Mouse (Mus musculus): Measurements from ENCODE around the gene Slc17a2. TPM values are rescaled to one million over a fixed set of nuclear protein-coding genes. Genes with fewer than 3 reads are reported as not detected.

The Slc17a2 gene
- polyA plus RNA-seq, 1 experiment from 2014 or later = 1.5 TPM

DNA sequence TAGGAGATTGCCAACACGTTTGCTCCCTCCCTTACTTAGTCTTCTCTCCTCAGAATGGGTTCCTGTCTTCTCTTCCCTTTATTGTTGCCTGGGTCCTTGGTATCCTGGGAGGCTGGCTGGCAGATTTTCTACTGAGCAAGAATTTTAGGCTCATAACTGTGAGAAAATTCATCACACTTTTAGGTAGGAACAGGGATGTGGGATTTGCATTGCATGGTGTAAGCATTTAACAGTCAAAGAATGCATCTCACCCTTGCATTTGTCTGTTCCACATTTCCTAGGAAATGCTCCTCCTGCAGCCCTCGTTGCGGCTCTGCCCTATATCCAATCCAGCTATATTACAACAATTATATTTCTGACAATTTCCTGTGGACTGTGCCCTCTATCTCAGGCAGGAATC is 49.6 kb downstream of the Slc17a2 start:
- no peak overlapping the region for H3K4me3 ChIP-seq (replicated peaks)
- H3K27me3 ChIP-seq = no peaks in the 10 kb centered on the region
- H3K9me3 ChIP-seq (replicated peaks) = no peaks in the 10 kb centered on the region
- H3K36me3 ChIP-seq (replicated peaks) = no peaks in the 10 kb centered on the region
- 50% methylated on average over 3 of the region's 3 CpGs for WGBS (ENCODE audit: insufficient replicate concordance)
- H3K9ac ChIP-seq = no peak overlapping the region
- no peaks in the 10 kb centered on the region for H3K4me1 ChIP-seq (replicated peaks)
- ATAC-seq (ENCODE audit: insufficient read depth) = no peak
- H3K4me2 ChIP-seq = no peak overlapping the region
- H3K27ac ChIP-seq (replicated peaks) = no peak overlapping the region

GRCm38 (mm10) chr13:23861815-23862214 is 55.0 kb downstream of the Slc17a2 start:
- Histone ChIP-seq H3K4me1 (replicated peaks) (peaks cover 3% of the 10 kb centered on the region; the same call in 1 of the 2 replicates), H3K27ac (replicated peaks) (no peak overlapping the region), H3K4me2 (no peak overlapping the region), H3K27me3 (no peaks in the 10 kb centered on the region), H3K9ac (no peak overlapping the region), H3K4me3 (replicated peaks) (no peak overlapping the region), H3K36me3 (replicated peaks) (no peaks in the 10 kb centered on the region), H3K9me3 (replicated peaks) (no peaks in the 10 kb centered on the region)
- no peak for ATAC-seq (ENCODE audit: insufficient read depth)

GRCm38 (mm10) chr13:23864711-23865110 is 57.9 kb downstream of the Slc17a2 start:
- H3K9me3 ChIP-seq (replicated peaks) = no peaks in the 10 kb centered on the region
- ATAC-seq (ENCODE audit: insufficient read depth) = no peak
- no peaks in the 10 kb centered on the region for H3K36me3 ChIP-seq (replicated peaks)
- 51% methylated on average over 9 of the region's 9 CpGs for WGBS (ENCODE audit: insufficient replicate concordance)
- no peaks in the 10 kb centered on the region for H3K27me3 ChIP-seq
- no peak overlapping the region for H3K4me2 ChIP-seq
- no peak overlapping the region for H3K27ac ChIP-seq (replicated peaks)
- H3K4me1 ChIP-seq (replicated peaks) = peaks cover 6% of the 10 kb centered on the region
- H3K4me3 ChIP-seq (replicated peaks) = no peak overlapping the region
- no peak overlapping the region for H3K9ac ChIP-seq

DNA sequence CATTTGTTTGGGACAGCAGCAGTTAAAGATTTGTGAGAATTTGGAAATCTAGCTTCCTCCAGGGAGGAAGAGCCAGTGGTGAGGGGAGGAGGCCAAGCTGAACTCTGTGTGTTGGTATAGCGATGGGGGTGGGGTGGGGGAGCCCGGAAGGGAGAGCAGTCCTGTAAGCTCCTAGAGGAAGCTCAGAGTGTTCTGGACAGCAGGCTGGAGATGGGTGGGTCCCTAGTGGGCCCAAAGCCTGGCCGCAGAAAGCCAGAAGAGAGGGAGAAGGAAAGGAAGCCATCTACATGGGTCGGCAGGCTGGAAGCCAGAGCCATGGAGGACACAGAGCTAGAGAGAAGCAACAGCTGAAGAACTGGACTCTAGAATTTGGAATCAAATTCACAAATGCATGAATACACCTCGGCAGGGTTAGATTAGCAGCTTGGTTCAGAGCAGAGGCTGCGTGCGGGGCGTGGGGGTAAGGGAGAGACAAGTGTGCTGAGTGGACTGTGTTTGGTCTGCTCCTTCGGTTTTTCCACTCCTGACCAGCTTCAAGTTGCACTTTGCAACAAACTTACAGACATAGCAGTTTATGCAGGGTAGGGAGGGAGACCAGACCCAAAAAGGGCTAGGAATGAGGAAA is 59.4 kb downstream of the Slc17a2 start:
- Histone ChIP-seq H3K36me3 (replicated peaks) (no peaks in the 10 kb centered on the region), H3K4me1 (replicated peaks) (peaks cover 6% of the 10 kb centered on the region), H3K4me2 (peak overlapping the region; percentile 33), H3K27me3 (no peaks in the 10 kb centered on the region), H3K27ac (replicated peaks) (peak overlapping the region; percentile 74), H3K4me3 (replicated peaks) (peak overlapping the region; percentile 14; the same call in 1 of the 2 replicates), H3K9ac (peak overlapping the region; percentile 11; the same call in 1 of the 2 replicates), H3K9me3 (replicated peaks) (no peaks in the 10 kb centered on the region)
- 0 out of 2 replicates have a peak, but pooled peaks have one; percentile 45 for ATAC-seq (ENCODE audit: insufficient read depth)
- 43% methylated on average over 9 of the region's 9 CpGs for WGBS (ENCODE audit: insufficient replicate concordance)

DNA sequence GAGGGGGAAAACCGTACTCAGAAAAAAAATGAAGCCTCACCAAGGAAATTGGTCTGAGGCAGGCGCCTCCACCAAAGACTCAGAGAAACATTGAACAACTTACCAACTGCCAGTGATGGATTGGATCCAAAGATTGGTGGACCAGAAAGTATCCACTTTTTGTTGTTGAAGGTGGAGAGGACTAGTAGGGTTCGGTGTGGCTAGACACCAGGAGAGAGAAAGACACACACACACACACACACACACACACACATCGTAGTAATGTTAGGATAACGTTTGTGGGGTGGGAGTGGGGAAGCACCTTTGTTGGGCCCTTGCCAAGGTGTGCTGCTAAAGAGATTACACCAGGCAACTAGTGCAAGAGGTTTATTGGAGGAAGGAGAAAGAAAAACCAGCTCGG is 60.2 kb downstream of the Slc17a2 start:
- Histone ChIP-seq H3K9me3 (replicated peaks) (no peaks in the 10 kb centered on the region), H3K4me3 (replicated peaks) (no peak overlapping the region), H3K27ac (replicated peaks) (peak overlapping the region; percentile 74), H3K4me2 (peak overlapping the region; percentile 33; the same call in 1 of the 2 replicates), H3K27me3 (no peaks in the 10 kb centered on the region), H3K4me1 (replicated peaks) (peaks cover 6% of the 10 kb centered on the region), H3K36me3 (replicated peaks) (no peaks in the 10 kb centered on the region), H3K9ac (no peak overlapping the region)
- 54% methylated on average over 6 of the region's 6 CpGs for WGBS (ENCODE audit: insufficient replicate concordance)
- peak; percentile 49 for ATAC-seq (ENCODE audit: insufficient read depth)

DNA sequence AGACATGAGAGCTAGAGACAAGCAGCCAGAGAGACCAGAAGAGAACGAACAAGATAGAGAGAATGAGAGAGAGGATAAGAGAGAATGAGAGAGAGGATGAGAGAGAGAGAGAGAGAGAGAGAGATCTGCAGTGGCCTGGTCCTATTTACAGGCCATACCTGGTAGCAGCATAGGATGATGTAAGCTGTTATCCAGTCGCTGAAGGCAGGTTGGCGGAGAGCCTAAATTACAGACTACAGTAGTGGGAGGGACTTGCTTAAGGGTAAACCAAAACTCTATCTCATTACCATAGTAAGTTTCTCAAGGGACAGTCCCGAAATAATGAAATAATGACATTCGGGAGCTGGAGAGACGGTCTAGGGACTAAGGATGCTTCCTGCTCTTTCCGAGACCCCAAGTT is 60.6 kb downstream of the Slc17a2 start, which contains the start of gene Slc17a1:
Gene Slc17a1, plus strand, starts transcription at position 346 of the 400 bp plus-strand sequence.
- peak; percentile 72 for ATAC-seq (ENCODE audit: insufficient read depth)

DNA sequence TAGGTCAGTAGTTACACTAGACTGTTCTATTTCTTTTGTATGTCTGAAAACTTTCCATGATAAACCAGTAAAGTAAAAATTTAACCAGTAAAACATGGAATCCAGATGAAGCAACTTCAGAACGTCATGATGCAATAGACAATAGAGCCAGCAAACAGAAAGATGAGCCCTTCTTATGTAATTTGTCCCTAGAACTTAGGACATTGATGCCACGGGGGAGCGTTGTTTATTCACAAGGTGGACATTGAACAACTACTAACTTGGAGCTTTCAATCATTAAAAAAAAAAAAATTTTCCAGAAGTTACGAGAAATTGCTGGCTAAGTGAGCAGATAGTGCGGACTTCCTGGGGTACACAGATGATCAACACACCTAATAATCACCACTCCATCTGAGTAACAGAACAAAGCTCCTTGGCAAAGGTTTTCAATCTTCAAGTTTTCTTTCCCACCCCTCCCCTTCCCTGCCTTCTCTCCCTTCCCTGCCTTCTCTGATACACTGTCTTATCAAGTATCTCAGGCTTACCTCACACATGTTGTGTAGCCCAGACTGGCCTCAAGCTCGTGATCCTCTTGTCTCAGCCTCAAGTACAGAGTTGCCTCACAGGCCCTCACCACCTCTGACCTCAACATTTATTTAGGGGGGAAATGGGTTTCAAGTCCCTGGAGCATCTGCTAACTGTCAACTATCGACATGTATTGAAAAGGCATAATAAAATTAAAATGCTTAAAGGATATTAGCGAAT is 62.2 kb downstream of the Slc17a2 start:
- WGBS (ENCODE audit: insufficient replicate concordance) = 52% methylated on average over 8 of the region's 8 CpGs

More for the DNA sequence above, 60.6 kb downstream of the Slc17a2 start, which contains the start of gene Slc17a1:
- 66% methylated on average over 7 of the region's 7 CpGs for WGBS (ENCODE audit: insufficient replicate concordance)
- Histone ChIP-seq H3K9ac (peak within 1 kb of the TSS; percentile 11; the same call in 1 of the 2 replicates), H3K4me3 (replicated peaks) (peak within 1 kb of the TSS; percentile 14; the same call in 1 of the 2 replicates), H3K36me3 (replicated peaks) (no peaks in the 10 kb centered on the region), H3K4me1 (replicated peaks) (peaks cover 6% of the 10 kb centered on the region), H3K27ac (replicated peaks) (peak within 1 kb of the TSS; percentile 74), H3K9me3 (replicated peaks) (no peaks in the 10 kb centered on the region), H3K4me2 (peak within 1 kb of the TSS; percentile 33), H3K27me3 (no peaks in the 10 kb centered on the region)

DNA sequence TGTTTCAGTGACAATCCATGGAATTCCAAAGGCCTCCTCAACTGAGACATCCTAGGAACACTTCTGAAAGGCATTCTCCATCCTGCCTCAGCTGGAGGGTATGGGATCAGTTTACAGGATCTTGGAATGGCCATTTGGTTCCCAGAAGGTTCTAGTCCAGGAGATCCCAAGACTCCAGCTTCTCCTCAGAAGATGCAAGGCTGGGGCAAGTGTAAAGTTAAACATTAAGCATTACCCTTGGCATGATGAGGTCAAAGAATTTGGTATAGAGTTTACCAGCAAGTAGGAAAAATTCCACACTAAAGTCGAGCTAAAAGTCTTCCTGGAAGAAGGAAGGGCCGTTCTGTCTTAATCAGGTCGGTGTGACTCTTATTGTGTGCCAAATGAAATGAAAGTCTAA is 63.2 kb downstream of the Slc17a2 start:
- Histone ChIP-seq H3K27me3 (no peaks in the 10 kb centered on the region), H3K9ac (no peak overlapping the region), H3K4me1 (replicated peaks) (peaks cover 3% of the 10 kb centered on the region; the same call in 1 of the 2 replicates), H3K27ac (replicated peaks) (no peak overlapping the region), H3K4me3 (replicated peaks) (no peak overlapping the region), H3K9me3 (replicated peaks) (no peaks in the 10 kb centered on the region), H3K4me2 (no peak overlapping the region), H3K36me3 (replicated peaks) (no peaks in the 10 kb centered on the region)
- 48% methylated on average over 3 of the region's 3 CpGs for WGBS (ENCODE audit: insufficient replicate concordance)
- ATAC-seq (ENCODE audit: insufficient read depth) = no peak

More for the DNA sequence above, 62.2 kb downstream of the Slc17a2 start:
- Histone ChIP-seq H3K27me3 (no peaks in the 10 kb centered on the region), H3K27ac (replicated peaks) (peak overlapping the region; percentile 48; the same call in 1 of the 2 replicates), H3K4me2 (no peak overlapping the region), H3K4me1 (replicated peaks) (peaks cover 6% of the 10 kb centered on the region), H3K9me3 (replicated peaks) (no peaks in the 10 kb centered on the region), H3K9ac (no peak overlapping the region), H3K36me3 (replicated peaks) (no peaks in the 10 kb centered on the region), H3K4me3 (replicated peaks) (no peak overlapping the region)
- peak; percentile 26; the same call in 1 of the 2 replicates for ATAC-seq (ENCODE audit: insufficient read depth)

DNA sequence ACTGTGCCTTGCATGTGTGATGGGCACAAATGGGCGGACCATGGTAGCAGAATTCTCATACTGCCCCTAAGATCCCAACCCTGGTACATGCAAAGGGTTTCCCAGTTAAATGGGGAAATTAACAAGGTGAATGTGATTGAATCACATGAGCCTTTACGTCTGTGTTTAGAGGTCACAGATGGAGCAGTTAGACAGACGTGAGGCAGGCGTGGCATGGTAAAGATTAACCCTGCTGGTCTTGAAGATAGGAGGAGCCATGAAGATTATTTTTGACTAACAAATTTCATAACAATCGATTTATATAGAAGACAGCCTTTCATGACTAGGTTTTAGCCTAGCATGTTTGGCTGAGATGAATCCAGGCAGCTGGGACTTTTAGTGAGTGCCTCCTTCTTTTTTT is 66.3 kb downstream of the Slc17a2 start:
- 33% methylated on average over 5 of the region's 5 CpGs for WGBS (ENCODE audit: insufficient replicate concordance)
- no peaks in the 10 kb centered on the region for H3K36me3 ChIP-seq (replicated peaks)
- H3K27me3 ChIP-seq = no peaks in the 10 kb centered on the region
- ATAC-seq (ENCODE audit: insufficient read depth) = no peak
- H3K4me3 ChIP-seq (replicated peaks) = no peak overlapping the region
- no peak overlapping the region for H3K9ac ChIP-seq
- H3K9me3 ChIP-seq (replicated peaks) = no peaks in the 10 kb centered on the region
- H3K4me2 ChIP-seq = no peak overlapping the region
- peaks cover 2% of the 10 kb centered on the region; the same call in 1 of the 2 replicates for H3K4me1 ChIP-seq (replicated peaks)
- H3K27ac ChIP-seq (replicated peaks) = no peak overlapping the region

All from liver, embryonic 15.5 days (tissue).